Mouse (Mus musculus) layer of hippocampus, adult 2 months (tissue): ENCODE measurements around the gene Tmem101. TPM values are rescaled to one million over a fixed set of nuclear protein-coding genes. Genes with fewer than 3 reads are reported as not detected.
A peak's percentile ranks its signal among the peaks of the same experiment; 100 is the strongest.

Source experiments
- DNase-seq, 2 experiments: peaks; one replicate each; pipeline ENCODE4 v3.0.0; 2022; ENCODE audit warnings: low spot score in 2 of 2
- H3K27ac ChIP-seq: fragments of 200-600 bp; 2 replicates; pipeline ENCODE4 v1.8.1; 2022
- H3K4me3 ChIP-seq: fragments of 200-600 bp; 2 replicates; pipeline ENCODE4 v1.8.1; 2022; ENCODE audit warnings: mild to moderate bottlenecking
- CTCF ChIP-seq: fragments of 200-600 bp; conservative IDR thresholded peaks from 2 replicates; pipeline ENCODE4 v1.8.1; 2022; ENCODE audit warnings: antibody characterized with exemption, mild to moderate bottlenecking, moderate library complexity
- total RNA-seq, 2 experiments: library from RNA; stranded (reverse); gene quantifications; 2 replicates each; pipeline ENCODE4 v1.2.3; 2021

Gene Tmem101
- total RNA-seq, 2 experiments from 2014 or later, result 26.5 to 27.1 TPM

- Histone ChIP-seq H3K4me3 (no peak overlapping the region), H3K27ac (no peak overlapping the region)
- no peak for TF ChIP-seq CTCF
- DNase-seq, result no peak
These were observed 11.2 kb downstream of the Tmem101 start for GRCm38 (mm10) chr11:102144957-102145470.

GRCm38 (mm10) chr11:102142355-102142754, 13.8 kb downstream of the Tmem101 start:
- no peak overlapping the region for H3K27ac ChIP-seq
- no peak for DNase-seq
- TF ChIP-seq CTCF, result no peak
- no peak overlapping the region for H3K4me3 ChIP-seq

GRCm38 (mm10) chr11:102140508-102140907, 15.7 kb downstream of the Tmem101 start:
- peak; percentile 90 for TF ChIP-seq CTCF
- DNase-seq, result peak; percentile 38 to 78
- Histone ChIP-seq H3K27ac (no peak overlapping the region), H3K4me3 (no peak overlapping the region)

- TF ChIP-seq CTCF, result peak; percentile 94
- Histone ChIP-seq H3K4me3 (no peak overlapping the region; the same call in 1 of the 2 replicates), H3K27ac (no peak overlapping the region)
- peak; percentile 48 to 70 for DNase-seq
These were observed 17.8 kb downstream of the Tmem101 start for GRCm38 (mm10) chr11:102138447-102138740.

GRCm38 (mm10) chr11:102137625-102138446, 18.4 kb downstream of the Tmem101 start:
- no peak for TF ChIP-seq CTCF
- H3K27ac ChIP-seq, result no peak overlapping the region
- H3K4me3 ChIP-seq, result no peak overlapping the region; the same call in 1 of the 2 replicates
- DNase-seq, result no peak

- no peak overlapping the region for H3K27ac ChIP-seq
- no peak overlapping the region for H3K4me3 ChIP-seq
- no peak for TF ChIP-seq CTCF
- DNase-seq, result no peak
These were observed 21.7 kb downstream of the Tmem101 start for GRCm38 (mm10) chr11:102134516-102134915.

GRCm38 (mm10) chr11:102117386-102117785, 38.8 kb downstream of the Tmem101 start:
- no peak for DNase-seq
- no peak overlapping the region for H3K4me3 ChIP-seq
- TF ChIP-seq CTCF, result no peak
- no peak overlapping the region for H3K27ac ChIP-seq

- H3K27ac ChIP-seq, result no peak overlapping the region
- H3K4me3 ChIP-seq, result no peak overlapping the region
- DNase-seq, result no peak
- TF ChIP-seq CTCF, result no peak
These were observed 40.0 kb downstream of the Tmem101 start for GRCm38 (mm10) chr11:102116241-102116640.

- Histone ChIP-seq H3K27ac (no peak overlapping the region), H3K4me3 (no peak overlapping the region)
- no peak for TF ChIP-seq CTCF
- no peak for DNase-seq
These were observed 44.6 kb downstream of the Tmem101 start for GRCm38 (mm10) chr11:102111576-102111975.

GRCm38 (mm10) chr11:102107732-102108131, 48.5 kb downstream of the Tmem101 start, which contains the start of gene Pyy:
Gene Pyy (minus strand): TSS chr11:102107832.
- no peak for DNase-seq
- Histone ChIP-seq H3K4me3 (no peak within 1 kb of the TSS), H3K27ac (no peak within 1 kb of the TSS)
- no peak for TF ChIP-seq CTCF

- Histone ChIP-seq H3K4me3 (no peak overlapping the region), H3K27ac (no peak overlapping the region)
- no peak for DNase-seq
- TF ChIP-seq CTCF, result no peak
These were observed 49.3 kb downstream of the Tmem101 start for GRCm38 (mm10) chr11:102106911-102107310.

Other genes starting within 250 kb of the Tmem101 start
- gene Sost, start 189.4 kb downstream of the Tmem101 start, total RNA-seq, result not detected
- gene Cfap97d1, start 172.1 kb downstream of the Tmem101 start, total RNA-seq, result not detected
- gene Dusp3, start 169.4 kb downstream of the Tmem101 start, total RNA-seq, result 100 to 1,000 TPM; 149 to 155 TPM
- gene Mpp3, start 127.9 kb downstream of the Tmem101 start, total RNA-seq, result 10 to 100 TPM; 88.3 to 94.4 TPM
- not detected for gene Cd300lg, start 114.9 kb downstream of the Tmem101 start, total RNA-seq
- 100 to 1,000 TPM; 147 to 149 TPM for gene Mpp2, start 67.9 kb downstream of the Tmem101 start, total RNA-seq
- gene Ppy, start 55.1 kb downstream of the Tmem101 start, total RNA-seq, result not detected
- gene Pyy, start 48.6 kb downstream of the Tmem101 start, total RNA-seq, result not detected
- gene Nags, start 10.9 kb downstream of the Tmem101 start, total RNA-seq, result not detected
- gene Lsm12, start 28.9 kb upstream of the Tmem101 start, total RNA-seq, result 10 to 100 TPM; 56.6 to 56.9 TPM
- gene G6pc3, start 33.2 kb upstream of the Tmem101 start, total RNA-seq, result 10 to 100 TPM; 58.2 to 59.7 TPM
- gene Hdac5, start 73.8 kb upstream of the Tmem101 start, total RNA-seq, result 100 to 1,000 TPM; 233 to 243 TPM
- gene BC030867, start 92.5 kb upstream of the Tmem101 start, total RNA-seq, result 1 to 10 TPM; 1.0 to 1.1 TPM
- gene Asb16, start 112.3 kb upstream of the Tmem101 start, total RNA-seq, result 1 to 10 TPM; 2.0 TPM
- gene Tmub2, start 128.5 kb upstream of the Tmem101 start, total RNA-seq, result 10 to 100 TPM; 61.1 to 67.4 TPM
- gene Atxn7l3, start 140.2 kb upstream of the Tmem101 start, total RNA-seq, result 100 to 1,000 TPM; 165 to 169 TPM
- 100 to 1,000 TPM; 122 to 138 TPM for gene Ubtf, start 163.3 kb upstream of the Tmem101 start, total RNA-seq
- gene Slc4a1, start 209.8 kb upstream of the Tmem101 start, total RNA-seq, result under 1 TPM; 0.15 to 0.23 TPM
- 100 to 1,000 TPM; 482 to 488 TPM for gene Rundc3a, start 237.0 kb upstream of the Tmem101 start, total RNA-seq